Mouse (Mus musculus): ENCODE data around the gene Zcchc14. TPM values are rescaled to one million over a fixed set of nuclear protein-coding genes. Genes with fewer than 3 reads are reported as not detected.
A peak's percentile ranks its signal among the peaks of the same experiment; 100 is the strongest.

Zcchc14 gene
- polyA plus RNA-seq (2014; fragmentation: Nextera tagmentation; extraction: Ambion mirVana): 36.2 and 40.2 TPM in 2 replicates

- Histone ChIP-seq H3K4me1 (ENCODE audit: control insufficient read depth, insufficient read depth, low read length) (peaks cover 39% of the 10 kb centered on the region), H3K4me2 (ENCODE audit: low read depth, low read length) (peak within 1 kb of the TSS; percentile 88), H3K9ac (replicated peaks; ENCODE audit: low read depth, low read length) (peak within 1 kb of the TSS; percentile 97), H3K9me3 (ENCODE audit: control insufficient read depth, low read length) (no peaks in the 10 kb centered on the region), H3K27me3 (ENCODE audit: control insufficient read depth, insufficient read depth, low read length) (no peaks in the 10 kb centered on the region), H3K36me3 (ENCODE audit: control insufficient read depth, insufficient read depth, low read length) (no peaks in the 10 kb centered on the region), H3K4me3 (ENCODE audit: low read depth, low read length) (peak within 1 kb of the TSS; percentile 87), H3K27ac (ENCODE audit: low read depth, low read length) (peak within 1 kb of the TSS; percentile 99)
- under 1% methylated on average over 55 of the region's 67 CpGs for WGBS
- ATAC-seq (ENCODE audit: low read depth): peak; percentile 98
Observed at GRCm38 (mm10) chr8:121652774-121653323, at the start of gene Zcchc14. TSS of gene Zcchc14 (minus strand) at chr8:121652901.

- Histone ChIP-seq H3K27me3 (ENCODE audit: control insufficient read depth, insufficient read depth, low read length) (no peaks in the 10 kb centered on the region), H3K9ac (replicated peaks; ENCODE audit: low read depth, low read length) (no peak overlapping the region), H3K4me1 (ENCODE audit: control insufficient read depth, insufficient read depth, low read length) (peaks cover 10% of the 10 kb centered on the region; the same call in 1 of the 2 replicates), H3K4me3 (ENCODE audit: low read depth, low read length) (no peak overlapping the region), H3K36me3 (ENCODE audit: control insufficient read depth, insufficient read depth, low read length) (no peaks in the 10 kb centered on the region), H3K27ac (ENCODE audit: low read depth, low read length) (no peak overlapping the region), H3K9me3 (ENCODE audit: control insufficient read depth, low read length) (no peaks in the 10 kb centered on the region), H3K4me2 (ENCODE audit: low read depth, low read length) (no peak overlapping the region)
- WGBS: 89% methylated on average over 2 of the region's 2 CpGs
- no peak for ATAC-seq (ENCODE audit: low read depth)
Observed at GRCm38 (mm10) chr8:121699936-121700335, 47.2 kb upstream of the Zcchc14 start.

GRCm38 (mm10) chr8:121698615-121699101 is 46.0 kb upstream of the Zcchc14 start:
- H3K9me3 ChIP-seq (ENCODE audit: control insufficient read depth, low read length): no peaks in the 10 kb centered on the region

GRCm38 (mm10) chr8:121697735-121698614 is 45.3 kb upstream of the Zcchc14 start:
- Histone ChIP-seq H3K4me2 (ENCODE audit: low read depth, low read length) (peak overlapping the region; percentile 36; the same call in 1 of the 2 replicates), H3K36me3 (ENCODE audit: control insufficient read depth, insufficient read depth, low read length) (no peaks in the 10 kb centered on the region), H3K4me1 (ENCODE audit: control insufficient read depth, insufficient read depth, low read length) (peaks cover 10% of the 10 kb centered on the region; the same call in 1 of the 2 replicates), H3K4me3 (ENCODE audit: low read depth, low read length) (no peak overlapping the region), H3K27ac (ENCODE audit: low read depth, low read length) (peak overlapping the region; percentile 67), H3K9ac (replicated peaks; ENCODE audit: low read depth, low read length) (0 out of 2 replicates have a peak overlapping the region, but pooled peaks have one; percentile 16), H3K27me3 (ENCODE audit: control insufficient read depth, insufficient read depth, low read length) (no peaks in the 10 kb centered on the region), H3K9me3 (ENCODE audit: control insufficient read depth, low read length) (no peaks in the 10 kb centered on the region)
- WGBS: 2% methylated on average over 17 of the region's 17 CpGs
- peak; percentile 58 for ATAC-seq (ENCODE audit: low read depth)

More at GRCm38 (mm10) chr8:121698615-121699101, 46.0 kb upstream of the Zcchc14 start:
- H3K27ac ChIP-seq (ENCODE audit: low read depth, low read length): peak overlapping the region; percentile 67
- ATAC-seq (ENCODE audit: low read depth): peak; percentile 29; the same call in 1 of the 2 replicates
- 8% methylated on average over 9 of the region's 9 CpGs for WGBS
- H3K36me3 ChIP-seq (ENCODE audit: control insufficient read depth, insufficient read depth, low read length): no peaks in the 10 kb centered on the region
- H3K4me2 ChIP-seq (ENCODE audit: low read depth, low read length): peak overlapping the region; percentile 36; the same call in 1 of the 2 replicates
- H3K9ac ChIP-seq (replicated peaks; ENCODE audit: low read depth, low read length): 0 out of 2 replicates have a peak overlapping the region, but pooled peaks have one; percentile 16
- H3K4me1 ChIP-seq (ENCODE audit: control insufficient read depth, insufficient read depth, low read length): peaks cover 10% of the 10 kb centered on the region; the same call in 1 of the 2 replicates
- no peaks in the 10 kb centered on the region for H3K27me3 ChIP-seq (ENCODE audit: control insufficient read depth, insufficient read depth, low read length)
- H3K4me3 ChIP-seq (ENCODE audit: low read depth, low read length): no peak overlapping the region

GRCm38 (mm10) chr8:121695585-121696184 is 43.0 kb upstream of the Zcchc14 start:
- no peaks in the 10 kb centered on the region for H3K36me3 ChIP-seq (ENCODE audit: control insufficient read depth, insufficient read depth, low read length)
- no peak overlapping the region for H3K9ac ChIP-seq (replicated peaks; ENCODE audit: low read depth, low read length)
- H3K27me3 ChIP-seq (ENCODE audit: control insufficient read depth, insufficient read depth, low read length): no peaks in the 10 kb centered on the region
- H3K4me2 ChIP-seq (ENCODE audit: low read depth, low read length): no peak overlapping the region
- H3K4me1 ChIP-seq (ENCODE audit: control insufficient read depth, insufficient read depth, low read length): peaks cover 10% of the 10 kb centered on the region; the same call in 1 of the 2 replicates
- no peak overlapping the region for H3K27ac ChIP-seq (ENCODE audit: low read depth, low read length)
- WGBS: 88% methylated on average over 6 of the region's 6 CpGs
- no peaks in the 10 kb centered on the region for H3K9me3 ChIP-seq (ENCODE audit: control insufficient read depth, low read length)
- no peak overlapping the region for H3K4me3 ChIP-seq (ENCODE audit: low read depth, low read length)
- no peak for ATAC-seq (ENCODE audit: low read depth)

- 53% methylated on average over 4 of the region's 4 CpGs for WGBS
- H3K9me3 ChIP-seq (ENCODE audit: control insufficient read depth, low read length): no peaks in the 10 kb centered on the region
- ATAC-seq (ENCODE audit: low read depth): no peak
Observed at GRCm38 (mm10) chr8:121694453-121694852, 41.8 kb upstream of the Zcchc14 start.

GRCm38 (mm10) chr8:121688496-121688895 is 35.8 kb upstream of the Zcchc14 start:
- peak overlapping the region; percentile 64; the same call in 1 of the 2 replicates for H3K27ac ChIP-seq (ENCODE audit: low read depth, low read length)
- H3K27me3 ChIP-seq (ENCODE audit: control insufficient read depth, insufficient read depth, low read length): no peaks in the 10 kb centered on the region
- H3K4me1 ChIP-seq (ENCODE audit: control insufficient read depth, insufficient read depth, low read length): peaks cover 10% of the 10 kb centered on the region
- no peak overlapping the region for H3K4me2 ChIP-seq (ENCODE audit: low read depth, low read length)
- no peak overlapping the region for H3K9ac ChIP-seq (replicated peaks; ENCODE audit: low read depth, low read length)
- WGBS: 48% methylated on average over 5 of the region's 5 CpGs
- H3K4me3 ChIP-seq (ENCODE audit: low read depth, low read length): no peak overlapping the region
- no peak for ATAC-seq (ENCODE audit: low read depth)
- H3K9me3 ChIP-seq (ENCODE audit: control insufficient read depth, low read length): no peaks in the 10 kb centered on the region
- no peaks in the 10 kb centered on the region for H3K36me3 ChIP-seq (ENCODE audit: control insufficient read depth, insufficient read depth, low read length)

More at GRCm38 (mm10) chr8:121694453-121694852, 41.8 kb upstream of the Zcchc14 start:
- Histone ChIP-seq H3K36me3 (ENCODE audit: control insufficient read depth, insufficient read depth, low read length) (no peaks in the 10 kb centered on the region), H3K4me3 (ENCODE audit: low read depth, low read length) (no peak overlapping the region), H3K27me3 (ENCODE audit: control insufficient read depth, insufficient read depth, low read length) (no peaks in the 10 kb centered on the region), H3K9ac (replicated peaks; ENCODE audit: low read depth, low read length) (no peak overlapping the region), H3K4me2 (ENCODE audit: low read depth, low read length) (no peak overlapping the region), H3K27ac (ENCODE audit: low read depth, low read length) (no peak overlapping the region), H3K4me1 (ENCODE audit: control insufficient read depth, insufficient read depth, low read length) (peaks cover 10% of the 10 kb centered on the region; the same call in 1 of the 2 replicates)

GRCm38 (mm10) chr8:121687455-121688161 is 34.9 kb upstream of the Zcchc14 start:
- ATAC-seq (ENCODE audit: low read depth): peak; percentile 62
- H3K9me3 ChIP-seq (ENCODE audit: control insufficient read depth, low read length): no peaks in the 10 kb centered on the region
- no peaks in the 10 kb centered on the region for H3K36me3 ChIP-seq (ENCODE audit: control insufficient read depth, insufficient read depth, low read length)
- H3K4me3 ChIP-seq (ENCODE audit: low read depth, low read length): no peak overlapping the region
- WGBS: 53% methylated on average over 14 of the region's 14 CpGs
- peak overlapping the region; percentile 64 for H3K27ac ChIP-seq (ENCODE audit: low read depth, low read length)
- H3K4me1 ChIP-seq (ENCODE audit: control insufficient read depth, insufficient read depth, low read length): peaks cover 10% of the 10 kb centered on the region
- no peak overlapping the region for H3K9ac ChIP-seq (replicated peaks; ENCODE audit: low read depth, low read length)
- H3K4me2 ChIP-seq (ENCODE audit: low read depth, low read length): no peak overlapping the region
- H3K27me3 ChIP-seq (ENCODE audit: control insufficient read depth, insufficient read depth, low read length): no peaks in the 10 kb centered on the region

All from neural tube, embryonic 14.5 days (tissue).